Mouse (Mus musculus) left cerebral cortex, adult 9 months (tissue): ENCODE measurements around the gene Ppp1r1c.

Experiments used
- DNase-seq, 2 experiments: peaks; one replicate each; pipeline ENCODE4 v3.0.0; 2022; ENCODE audit warnings: low spot score in 2 of 2

Gene Ppp1r1c

DNA sequence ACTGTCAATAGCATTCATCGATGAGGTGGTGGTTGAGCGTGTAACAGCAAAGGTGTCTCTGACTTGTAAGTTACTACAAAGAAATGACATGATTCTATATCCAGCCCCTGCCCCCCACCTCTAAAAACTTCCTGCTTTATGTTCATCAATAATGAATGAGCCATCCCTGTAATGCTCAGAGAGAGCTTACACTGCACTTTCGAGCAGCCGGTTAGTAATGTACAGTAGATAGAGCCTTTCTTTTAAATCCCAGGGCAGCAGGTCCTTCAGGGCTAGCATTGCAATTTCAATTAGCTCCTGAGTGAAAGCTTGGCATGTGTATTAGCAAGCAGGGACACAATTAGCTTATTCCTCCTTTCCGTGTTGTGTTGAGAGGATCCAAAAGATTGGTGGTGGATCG is at the start of gene Ppp1r1c:
Ppp1r1c (plus strand) TSS at position 206 of the 400 bp plus-strand sequence.
- no peak for DNase-seq

DNA sequence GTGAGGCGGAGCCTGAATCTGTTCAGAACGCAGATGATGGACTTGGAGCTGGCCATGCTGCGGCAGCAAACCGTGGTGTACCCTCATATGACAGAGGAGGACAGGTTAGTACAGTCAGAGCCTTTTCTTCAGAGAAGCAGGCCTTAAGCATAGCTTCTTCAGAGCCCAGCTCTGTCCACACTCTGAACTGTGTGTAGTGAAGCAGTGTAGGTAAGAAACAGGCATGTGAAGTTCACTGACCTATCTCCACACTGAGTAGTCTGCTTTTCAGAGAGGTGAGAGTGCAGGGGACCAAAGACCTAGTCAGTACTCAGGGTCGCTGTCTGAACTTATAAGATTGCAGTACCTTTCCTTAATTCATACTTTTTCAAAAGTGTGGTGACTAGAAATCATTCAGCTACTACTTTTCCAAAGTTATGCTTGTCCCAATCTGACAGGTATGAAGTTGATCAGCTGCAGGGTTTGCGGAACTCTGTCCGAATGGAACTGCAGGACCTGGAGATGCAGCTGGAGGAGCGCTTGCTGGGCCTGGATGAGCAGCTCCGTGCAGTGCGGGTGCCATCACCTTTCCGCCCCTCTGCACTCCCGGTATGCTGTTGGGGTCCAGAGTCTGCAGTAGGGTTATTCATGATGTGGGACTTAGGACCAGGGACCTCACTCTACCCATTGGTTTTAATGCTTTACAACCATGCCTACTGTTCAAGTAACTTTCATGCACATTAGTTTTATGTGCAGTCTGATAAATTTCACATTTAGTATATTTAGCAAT is 47.0 kb upstream of the Ppp1r1c start:
- no peak for DNase-seq

DNA sequence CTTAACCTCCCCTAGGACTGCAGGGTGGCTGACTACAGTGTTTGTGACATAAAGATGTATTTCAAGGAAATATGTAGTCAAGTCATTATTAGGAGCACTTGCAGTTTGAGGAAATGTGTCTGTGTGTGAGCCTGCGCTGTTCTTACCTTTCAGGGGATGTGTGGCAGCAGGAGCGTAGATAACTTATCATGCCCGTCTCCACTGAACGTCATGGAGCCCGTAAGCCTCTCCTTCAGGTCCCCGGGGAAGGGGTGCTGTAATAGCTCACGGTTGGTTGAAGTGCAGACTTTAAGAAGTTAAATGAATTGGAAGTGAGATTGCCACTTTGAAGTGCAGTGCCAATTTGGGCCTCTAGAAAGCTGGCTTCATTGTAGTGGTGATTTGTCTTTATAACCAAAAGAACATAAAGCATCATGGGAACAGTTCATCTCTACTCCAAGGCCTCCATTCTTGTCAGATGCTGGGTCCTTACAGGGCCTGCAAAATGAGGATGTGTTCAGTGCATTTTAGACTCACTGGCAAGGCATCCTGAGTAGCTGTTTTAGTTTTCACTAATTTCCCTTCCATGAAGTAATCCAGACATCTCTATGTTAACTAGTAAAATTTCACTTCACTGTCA is 46.0 kb upstream of the Ppp1r1c start:
- no peak for DNase-seq

DNA sequence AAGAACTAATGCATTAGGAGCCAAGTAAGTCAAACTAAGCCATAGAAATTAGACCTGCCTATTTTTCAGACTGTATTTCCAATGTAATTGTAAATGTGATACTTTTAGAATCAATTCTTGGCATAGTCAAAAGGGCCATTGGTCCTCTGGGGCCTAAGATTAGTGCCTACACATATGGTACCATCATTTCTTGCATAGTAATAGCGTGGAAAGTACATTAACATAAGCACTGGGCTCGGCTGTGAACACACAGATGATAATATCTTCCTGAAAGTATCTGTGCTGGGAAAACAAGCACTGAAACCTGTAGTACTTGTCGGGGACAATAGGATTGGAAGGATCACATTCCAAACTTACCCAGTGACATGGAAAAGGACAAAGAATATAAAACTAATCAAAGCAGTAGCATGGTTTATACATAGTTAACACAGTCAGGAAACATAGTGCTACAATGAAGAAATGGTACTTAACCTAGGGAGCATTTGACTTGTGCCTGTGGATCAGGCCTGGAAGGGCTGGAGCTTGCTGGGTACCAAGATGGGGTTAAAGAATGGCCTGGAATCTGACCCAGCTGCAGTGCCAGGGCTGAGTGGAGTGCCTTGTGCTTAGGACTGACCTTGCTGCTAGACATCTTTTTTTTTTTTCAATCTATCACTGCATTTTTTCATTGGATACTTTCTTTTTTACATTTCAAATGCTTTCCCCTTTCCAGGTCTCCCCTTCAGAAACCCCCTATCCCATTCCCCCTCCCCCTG is 42.9 kb upstream of the Ppp1r1c start:
- no peak for DNase-seq

DNA sequence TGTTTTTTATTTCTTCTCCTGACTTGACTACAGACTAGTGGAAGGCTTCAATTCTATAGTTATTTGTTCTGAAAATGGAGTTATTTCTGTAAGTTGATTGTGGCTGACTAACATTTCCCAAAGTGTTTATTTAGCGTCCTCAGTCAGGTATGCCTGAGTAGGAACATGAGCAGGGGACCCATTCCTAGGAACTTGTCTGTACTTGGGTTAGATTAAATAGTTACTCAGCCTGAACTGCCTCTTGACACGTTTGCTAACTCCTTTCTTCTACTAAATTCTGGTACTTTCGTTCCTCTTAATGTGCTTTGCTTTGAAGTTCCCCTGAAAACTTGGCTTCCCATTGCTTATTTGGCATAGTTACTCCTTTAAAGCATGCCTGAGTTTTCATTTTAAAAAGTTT is 42.1 kb upstream of the Ppp1r1c start:
- DNase-seq, result no peak

DNA sequence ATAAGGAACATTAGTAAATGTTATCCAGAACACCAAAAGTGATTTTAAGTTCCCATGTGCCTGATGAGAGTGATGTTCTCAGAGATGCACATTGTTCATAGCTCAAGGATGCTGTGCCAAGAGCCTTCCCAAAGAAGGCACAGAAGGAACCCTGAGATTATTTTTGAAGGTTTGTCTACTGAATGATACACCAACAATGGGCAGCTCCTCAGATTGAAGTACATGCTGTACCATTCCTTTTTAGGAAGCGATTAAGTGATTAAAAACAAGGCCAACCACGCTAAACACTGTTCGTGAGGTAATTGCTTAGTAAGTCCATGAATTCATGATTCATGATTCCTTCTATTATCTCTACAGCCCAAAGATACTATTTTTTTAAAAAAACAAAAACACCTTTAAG is 32.3 kb upstream of the Ppp1r1c start:
- DNase-seq, result no peak

DNA sequence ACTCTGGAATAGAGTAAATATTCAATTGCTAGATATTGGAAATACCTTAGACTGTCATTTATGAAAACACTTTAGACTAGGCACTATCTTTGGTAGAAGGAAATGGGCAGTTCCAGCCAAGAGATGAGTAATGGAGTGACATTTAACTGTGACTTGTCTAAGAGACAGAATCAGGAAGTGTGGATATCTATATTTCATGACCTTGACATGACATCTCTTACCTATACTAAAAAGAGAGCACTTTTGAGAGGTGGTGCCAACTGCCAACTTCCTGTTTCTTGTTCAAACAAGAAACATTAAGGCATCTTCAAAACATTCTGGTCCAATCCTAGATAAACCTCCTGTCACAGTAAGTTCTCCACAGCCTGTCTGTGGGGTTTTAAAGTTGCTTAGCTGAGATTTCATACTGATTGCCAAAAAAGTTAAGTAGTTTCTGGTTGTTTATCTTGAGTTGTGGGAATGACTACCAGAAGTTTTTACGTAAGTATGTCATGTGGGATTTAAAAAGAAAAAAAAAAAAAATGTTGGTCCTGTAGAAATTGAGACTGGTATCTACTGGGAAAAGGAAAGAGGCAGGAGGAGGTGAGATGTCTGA is 29.8 kb upstream of the Ppp1r1c start:
- DNase-seq, result no peak

DNA sequence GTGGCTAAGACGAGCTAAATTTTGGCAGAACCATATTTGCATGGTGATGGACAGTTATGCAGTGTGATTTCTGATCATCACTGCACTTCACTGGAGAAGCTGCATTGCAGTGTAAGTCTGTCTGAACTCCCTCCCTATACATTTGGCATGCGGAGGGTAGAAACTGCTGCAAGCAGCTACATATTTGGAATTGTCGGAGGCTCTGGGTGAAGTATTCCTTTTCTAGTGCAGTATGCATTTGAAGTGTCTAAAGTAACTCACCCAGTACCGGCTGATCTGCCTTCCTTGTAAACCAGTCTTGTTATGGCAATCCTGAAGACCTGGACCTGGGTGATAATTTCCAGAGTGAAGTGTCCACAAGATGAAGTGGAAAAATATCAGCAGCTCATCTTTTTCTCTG is 25.9 kb upstream of the Ppp1r1c start:
- DNase-seq, result no peak

DNA sequence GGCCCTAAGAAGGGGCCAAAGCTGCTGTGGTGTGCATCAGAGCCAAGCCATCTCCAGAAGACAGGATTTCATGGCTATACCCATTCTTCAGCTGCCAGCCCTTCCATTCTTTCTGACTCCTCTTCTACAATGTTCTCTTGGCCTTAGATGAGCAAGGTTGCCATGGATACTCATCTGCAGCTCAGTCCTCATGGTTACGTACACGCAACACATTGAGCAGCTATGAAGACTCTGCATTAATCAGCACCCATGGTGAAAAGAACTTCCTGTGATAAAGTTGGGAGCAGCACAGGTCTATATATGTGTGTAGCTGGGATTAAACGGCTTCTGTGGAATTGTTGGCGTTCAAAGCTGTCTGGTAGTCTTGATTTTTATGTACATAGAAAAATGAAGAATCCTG is 24.3 kb upstream of the Ppp1r1c start:
- no peak for DNase-seq

DNA sequence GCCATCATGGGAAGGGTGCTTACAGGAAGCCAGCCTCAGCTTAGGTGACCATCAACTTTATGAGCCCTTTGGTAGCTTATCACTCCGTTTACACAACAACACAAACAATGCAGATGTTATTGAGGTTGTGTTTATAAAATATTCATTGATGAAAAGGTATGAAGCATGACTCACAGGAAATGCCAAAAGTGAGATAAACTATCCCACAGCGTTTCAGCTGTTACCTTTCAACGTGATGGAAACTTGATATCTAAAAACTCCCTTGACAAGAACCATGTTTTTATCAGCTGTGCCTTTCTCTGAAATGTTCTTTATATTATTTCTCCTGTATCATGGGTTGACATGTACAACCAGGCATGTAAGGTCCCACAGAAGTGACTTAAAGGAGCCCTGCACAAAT is 16.7 kb upstream of the Ppp1r1c start:
- no peak for DNase-seq

DNA sequence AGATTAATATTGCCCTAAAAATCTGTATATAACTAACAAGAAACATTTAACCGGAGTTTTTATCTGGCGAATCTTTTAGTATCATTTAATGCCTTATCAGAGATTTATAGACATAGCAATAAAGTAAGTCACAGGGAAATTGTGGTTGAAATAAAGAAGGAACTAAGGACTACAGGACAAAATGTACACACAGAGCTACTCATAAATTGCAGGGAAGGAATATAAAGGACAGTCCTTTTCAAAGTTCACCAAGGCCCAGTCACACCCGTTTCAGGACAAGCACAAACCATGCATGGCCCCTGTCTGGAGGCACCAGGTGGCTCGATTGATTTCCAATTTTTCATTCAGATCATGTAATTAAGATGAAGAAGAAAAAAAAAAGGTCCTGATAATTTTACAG is 12.4 kb upstream of the Ppp1r1c start:
- DNase-seq, result no peak

DNA sequence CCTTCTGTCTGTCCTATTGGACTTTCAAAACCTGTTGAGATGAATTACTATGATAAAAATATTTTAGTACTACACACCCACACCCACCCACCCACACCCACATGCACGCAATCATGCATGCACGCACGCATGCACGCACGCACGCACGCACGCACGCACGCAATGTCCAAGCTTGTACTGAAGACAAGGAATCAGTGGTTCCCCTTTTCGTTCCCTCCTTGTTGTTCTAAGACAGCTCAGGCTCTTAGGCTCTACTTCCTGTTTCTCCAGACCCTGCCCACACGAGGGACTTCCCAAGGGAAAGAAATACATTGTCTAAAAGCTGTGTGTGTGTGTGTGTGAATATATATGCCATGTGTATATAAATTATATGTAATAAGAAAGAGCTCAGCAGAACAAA is 11.6 kb upstream of the Ppp1r1c start:
- no peak for DNase-seq

DNA sequence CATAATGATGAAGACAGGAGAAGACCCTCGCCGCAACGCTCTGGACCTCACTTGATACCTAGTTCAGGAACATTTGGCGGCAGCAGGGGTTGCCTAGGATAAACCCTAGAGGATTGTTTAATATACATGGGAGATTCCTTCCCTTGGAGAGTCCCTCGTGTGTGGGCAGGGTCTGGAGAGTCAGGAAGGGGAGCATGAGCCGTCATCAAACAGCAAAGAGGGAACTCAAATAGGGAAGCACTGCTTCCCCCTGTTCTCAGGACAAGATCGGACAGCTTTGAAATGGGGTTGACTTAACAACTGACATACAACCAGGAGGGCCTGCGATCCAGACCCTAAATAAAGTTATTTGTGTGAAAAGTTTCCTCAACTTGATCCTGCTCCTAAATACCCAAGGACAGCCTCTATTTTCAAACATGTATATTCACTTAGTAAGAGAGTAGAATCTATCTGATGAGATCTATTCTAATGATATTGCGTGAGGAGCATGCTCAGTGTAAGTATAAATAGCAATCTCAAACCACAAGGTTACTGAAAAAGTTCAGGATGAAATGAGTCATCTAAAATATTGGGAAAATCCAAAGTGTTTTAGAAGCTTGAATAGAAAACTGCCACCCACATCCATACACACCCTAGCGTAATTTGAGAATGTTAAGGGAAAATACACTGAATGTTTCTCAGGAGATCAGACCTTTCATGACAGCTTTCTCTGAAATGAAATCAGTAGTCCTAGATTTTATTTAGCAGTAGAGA is 10.9 kb upstream of the Ppp1r1c start:
- peak in 1 of 2 experiments; percentile 15 for DNase-seq

DNA sequence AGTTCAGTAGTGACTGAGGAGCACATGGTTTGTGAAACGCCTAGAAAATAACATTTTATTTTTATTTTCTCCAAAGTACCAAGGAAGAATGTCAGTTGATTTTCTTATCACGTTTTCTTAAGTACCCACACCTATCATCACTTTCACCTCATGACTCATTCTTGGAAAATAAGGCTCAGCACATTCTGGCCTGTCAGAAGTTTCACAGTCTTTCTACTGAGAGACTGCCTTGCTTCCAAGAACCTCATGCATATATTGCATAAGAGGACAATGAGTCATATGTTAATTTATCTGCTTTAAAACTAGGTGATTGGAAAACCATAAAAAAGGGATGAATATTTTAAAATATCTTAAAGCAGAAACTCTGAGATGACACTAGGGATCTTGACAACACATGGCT is 9.4 kb upstream of the Ppp1r1c start:
- DNase-seq, result no peak

DNA sequence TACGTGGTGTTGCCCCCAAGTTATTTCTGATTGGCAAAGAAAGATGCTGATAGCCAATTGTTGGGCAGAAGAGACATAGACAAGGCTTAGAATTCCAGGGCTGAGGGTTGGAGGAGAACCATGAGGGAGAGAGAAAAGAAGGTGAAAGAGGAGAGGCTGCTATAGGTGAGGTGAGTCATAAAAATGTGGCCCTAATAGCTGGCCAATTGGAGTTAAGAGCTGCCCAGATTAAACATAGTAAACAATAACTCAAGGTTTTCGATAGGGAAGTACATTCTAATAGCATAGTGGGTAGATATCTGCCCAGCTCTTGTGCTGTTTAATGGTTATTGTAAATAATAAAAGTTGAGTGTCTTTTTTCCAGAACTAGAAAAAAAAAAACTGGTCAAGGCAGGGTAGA is 2.8 kb upstream of the Ppp1r1c start:
- no peak for DNase-seq

DNA sequence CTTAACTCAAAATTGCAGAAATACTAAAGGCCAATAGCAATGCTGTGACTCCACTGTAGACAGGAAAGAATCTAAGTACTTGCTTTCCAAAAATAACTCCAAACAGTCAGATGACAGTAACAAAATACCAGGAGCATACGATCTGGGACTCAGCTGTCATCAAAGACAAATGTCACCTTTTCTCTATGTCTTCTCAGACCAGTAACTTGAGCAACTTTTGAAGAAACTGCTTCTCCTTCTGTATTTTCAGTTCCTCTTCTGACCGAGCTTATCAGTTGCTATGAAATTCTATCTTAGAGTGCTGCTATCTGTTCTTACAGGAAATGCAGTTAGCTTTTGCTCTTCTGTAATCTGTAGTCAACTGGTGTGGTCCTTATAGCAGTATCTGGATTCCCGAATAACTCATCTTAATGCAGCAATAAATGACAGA is 6.1 kb downstream of the Ppp1r1c start:
- DNase-seq, result no peak

DNA sequence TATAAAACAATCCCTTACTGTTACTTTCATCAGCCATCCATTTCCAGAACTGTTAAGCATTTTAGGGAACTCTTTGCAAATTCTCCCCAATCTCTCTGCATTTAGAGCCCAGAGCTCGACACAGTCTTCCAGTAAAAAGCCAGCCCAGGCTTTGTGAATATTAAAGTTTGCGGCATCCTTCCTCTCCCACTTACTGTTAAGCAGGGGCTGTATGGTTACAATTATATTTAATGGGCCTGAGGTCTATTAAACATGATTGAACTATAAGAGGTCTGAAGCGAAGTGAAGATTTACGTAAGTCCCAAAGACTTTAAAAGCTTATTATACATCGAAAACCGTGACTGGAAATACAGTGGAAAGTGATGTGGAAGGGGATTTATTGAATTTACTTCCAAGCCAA is 7.2 kb downstream of the Ppp1r1c start:
- DNase-seq, result no peak

DNA sequence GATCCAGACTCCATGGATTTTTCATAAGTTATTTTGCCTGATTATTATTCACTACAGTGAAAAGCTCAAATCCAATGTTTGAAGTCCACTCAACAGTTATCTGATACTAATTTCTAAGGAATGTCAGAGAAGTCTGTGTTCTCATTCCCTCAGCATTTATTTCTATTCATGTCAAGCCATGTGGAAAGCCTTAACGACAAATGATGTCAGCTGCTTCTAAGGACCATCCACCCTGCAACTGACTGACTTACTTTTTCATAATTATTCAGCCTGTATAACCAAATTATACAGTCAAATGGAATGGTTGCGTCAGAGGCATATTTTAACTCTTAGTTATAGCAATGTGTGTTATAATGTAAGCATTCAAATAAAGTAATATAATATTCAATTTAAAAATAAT is 8.3 kb downstream of the Ppp1r1c start:
- DNase-seq, result no peak

DNA sequence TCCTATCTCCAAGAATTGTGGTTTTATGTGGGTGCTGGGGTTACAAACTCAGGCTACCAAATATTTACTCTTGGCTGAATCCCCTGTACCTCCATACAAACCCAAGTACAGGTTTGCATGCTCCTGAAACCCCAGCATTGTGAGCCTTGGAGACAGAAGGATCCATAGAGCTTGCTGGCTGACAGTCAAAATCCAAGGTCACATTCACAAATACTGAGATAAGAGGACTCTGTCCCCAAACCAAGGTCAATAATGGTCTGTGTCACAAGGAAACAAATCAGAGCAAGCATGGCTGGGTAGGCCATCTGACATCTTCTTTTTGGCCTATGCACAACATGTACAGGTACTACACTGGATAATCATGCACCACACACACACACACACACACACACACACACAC is 10.3 kb downstream of the Ppp1r1c start:
- no peak for DNase-seq

DNA sequence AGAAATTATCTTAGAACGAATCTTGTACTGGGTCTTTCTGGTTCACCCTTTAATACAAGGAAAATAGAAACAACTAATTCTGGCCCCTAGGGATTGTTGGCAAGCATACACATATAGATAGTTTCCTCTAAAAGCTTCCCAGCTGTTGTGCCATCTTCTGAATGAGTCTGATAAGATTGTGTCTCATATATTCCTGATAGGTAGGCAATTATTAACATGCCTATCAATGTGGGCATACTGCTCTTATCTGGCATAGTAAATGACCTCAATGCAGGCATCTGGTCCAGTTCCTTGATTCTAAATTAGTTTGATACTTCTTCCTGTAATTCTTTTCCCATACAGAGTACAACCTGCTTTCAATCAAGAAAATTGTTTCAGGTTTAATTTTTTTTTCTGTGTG is 14.8 kb downstream of the Ppp1r1c start:
- no peak for DNase-seq

DNA sequence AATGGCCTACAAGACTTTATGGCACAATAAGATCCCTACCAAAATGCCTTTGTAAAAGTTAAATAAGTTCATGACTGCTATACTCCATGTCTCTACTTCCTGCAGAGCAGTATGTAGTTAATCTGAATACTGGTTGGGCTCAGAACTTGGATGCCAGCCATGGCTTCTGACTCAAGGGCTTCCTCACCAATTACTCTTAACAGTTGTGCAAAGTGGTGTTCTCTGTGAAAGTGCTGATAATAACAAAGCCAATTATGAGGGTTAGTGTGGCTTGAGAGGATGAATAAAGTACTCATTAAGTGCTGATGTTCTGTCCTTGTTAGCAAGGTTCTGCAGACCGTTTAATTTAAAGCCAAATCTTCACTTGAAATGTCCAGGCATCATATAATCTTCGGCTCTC is 31.4 kb downstream of the Ppp1r1c start:
- no peak for DNase-seq

DNA sequence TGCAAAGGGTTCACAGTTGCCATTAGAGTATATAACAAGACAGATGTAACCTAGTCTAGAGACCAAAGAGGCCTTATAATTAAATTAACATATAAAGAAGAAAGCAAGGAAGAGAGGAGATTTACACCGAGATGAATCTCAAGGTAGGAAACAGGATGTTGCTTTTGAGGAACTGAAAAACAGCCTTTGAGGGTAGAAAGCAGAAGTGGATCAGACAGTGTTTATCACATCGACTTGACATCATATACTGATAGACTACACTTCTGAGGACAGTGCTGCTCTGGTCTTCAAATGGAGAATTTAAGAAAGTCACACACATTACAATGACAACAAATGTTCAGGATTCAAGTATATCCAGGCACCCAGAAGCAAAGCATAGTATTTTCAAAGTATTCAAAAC is 34.4 kb downstream of the Ppp1r1c start:
- DNase-seq, result no peak
